Mouse (Mus musculus) CH12.LX (cell line): Measurements from ENCODE around the gene Ryr3.

Experiments used
- CTCF ChIP-seq, 2 experiments: IDR thresholded peaks in 1 of 2; conservative IDR thresholded peaks in 1 of 2; 2 replicates each; pipeline ENCODE4 v1.5.1; 2011 to 2012; ENCODE audit warnings: low read depth in 2 of 2, low read length in 2 of 2, improper control_type of control experiment in 1 of 2, inconsistent platforms in 1 of 2, mild to moderate bottlenecking in 1 of 2, moderate library complexity in 1 of 2
- JUN ChIP-seq: IDR thresholded peaks from 2 replicates; pipeline ENCODE4 v1.6.1; 2011; ENCODE audit warnings: low read depth, mild to moderate bottlenecking, low read length, improper control_type of control experiment, moderate library complexity; ENCODE audit not compliant: insufficient read depth
- MAX ChIP-seq: IDR thresholded peaks from 2 replicates; pipeline ENCODE4 v1.6.1; 2011; ENCODE audit warnings: low read length, improper control_type of control experiment
- ZNF384 ChIP-seq: IDR thresholded peaks from 2 replicates; pipeline ENCODE4 v1.6.1; 2012; ENCODE audit warnings: low read depth, low read length, improper control_type of control experiment, inconsistent platforms

DNA sequence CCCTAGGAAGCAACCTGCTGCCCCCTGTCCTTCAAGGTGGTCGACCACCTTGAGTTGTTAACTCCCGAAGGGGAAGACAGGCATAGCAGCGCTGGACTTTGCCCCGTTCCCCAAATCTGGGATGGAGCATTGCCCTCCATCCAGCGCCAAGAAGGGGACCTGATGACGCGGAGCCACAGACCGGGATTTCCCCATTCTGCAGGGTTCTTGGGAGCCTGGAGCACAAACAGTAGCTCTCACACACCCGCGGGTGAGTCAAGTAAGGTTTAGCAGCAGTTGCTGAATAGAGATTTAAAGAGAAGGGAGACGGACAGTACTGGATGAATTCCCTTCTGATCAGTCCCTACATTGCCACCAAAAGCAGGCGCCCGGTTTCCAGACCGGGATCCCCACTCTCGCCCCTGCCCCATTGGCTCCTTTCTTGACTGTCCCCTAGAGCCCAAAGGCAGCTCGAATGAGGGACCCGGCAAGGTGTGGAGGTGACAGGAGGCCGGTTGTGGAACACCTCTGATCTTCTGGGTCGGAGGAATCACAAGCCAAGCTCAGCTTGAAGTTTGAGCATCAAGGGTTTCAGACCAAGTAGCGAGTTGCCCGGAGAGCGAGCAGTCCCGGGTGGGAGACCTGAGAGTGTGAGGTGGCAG is 671 bp downstream of the Ryr3 start:
- no peak for TF ChIP-seq ZNF384
- no peak for TF ChIP-seq CTCF (conservative IDR thresholded peaks at IDR 0.05 in 1 of 2, IDR thresholded peaks at IDR 0.05 in 1 of 2; ENCODE audit: low read depth in 2 of 2, low read length in 2 of 2)
- no peak for TF ChIP-seq JUN
- TF ChIP-seq MAX, result no peak
